Mouse (Mus musculus): ENCODE measurements around the gene P4hb. TPM values are rescaled to one million over a fixed set of nuclear protein-coding genes. Genes with fewer than 3 reads are reported as not detected.

Gene P4hb
- polyA plus RNA-seq, 2 experiments, result 214 to 497 TPM

DNA sequence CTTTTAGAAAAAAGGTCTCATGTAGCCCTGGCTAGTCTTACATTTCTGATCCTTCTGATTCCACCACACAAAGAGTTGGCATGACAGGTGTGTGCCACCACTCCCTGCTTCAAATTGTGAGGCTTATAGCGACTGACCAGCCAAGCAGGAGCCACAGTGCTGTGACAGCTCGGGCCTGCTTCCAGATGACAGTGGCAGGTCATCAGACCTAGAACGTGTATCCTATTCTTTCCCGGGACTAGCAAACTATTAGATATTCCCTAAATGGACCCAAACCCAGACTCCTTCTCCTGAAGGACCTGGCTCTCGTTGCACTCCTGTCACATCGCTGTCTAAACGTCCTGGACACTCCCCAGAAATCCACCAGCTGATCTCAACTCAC, 24.3 kb downstream of the P4hb start:
- peak overlapping the region; percentile 60 to 82 for H3K4me3 ChIP-seq (ENCODE audit: insufficient read depth in 1 of 2, low read depth in 2 of 2, low read length in 2 of 2)
- peak overlapping the region; percentile 94 for H3K9ac ChIP-seq (replicated peaks)
- 15% methylated on average over 7 of the region's 7 CpGs for WGBS (ENCODE audit: insufficient replicate concordance)

DNA sequence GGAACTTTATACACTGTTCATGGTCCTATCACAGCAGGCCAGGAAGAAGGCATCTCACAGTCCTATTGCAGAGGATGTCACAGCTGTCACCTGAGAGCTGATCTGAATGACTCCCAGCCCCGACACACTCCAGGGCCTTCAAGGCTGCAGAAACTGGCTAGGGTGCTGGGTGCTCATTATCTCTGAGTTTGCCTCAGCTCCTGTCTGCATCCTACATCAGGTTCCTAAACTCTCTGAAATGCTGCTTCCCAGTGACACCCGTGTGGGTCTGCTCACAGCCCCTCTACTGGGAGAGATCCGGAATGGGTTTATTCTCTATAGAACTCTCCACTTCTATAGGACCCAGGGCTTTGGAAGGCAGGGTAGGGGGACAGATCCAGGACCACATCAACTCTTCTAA, 24.8 kb downstream of the P4hb start:
- Histone ChIP-seq H3K4me1 (replicated peaks; ENCODE audit: control insufficient read depth in 2 of 2, insufficient read depth in 2 of 2, low read length in 1 of 2) (peaks cover 14 to 25% of the 10 kb centered on the region in 2 experiments), H3K4me3 (ENCODE audit: insufficient read depth in 1 of 2, low read depth in 2 of 2, low read length in 2 of 2) (no peak overlapping the region; a peak in 1 of 4 replicates), H3K9ac (replicated peaks) (peak overlapping the region; percentile 9; the same call in 1 of the 2 replicates), H3K36me3 (replicated peaks; ENCODE audit: control insufficient read depth, insufficient read depth, low read depth) (no peaks in the 10 kb centered on the region), H3K27ac (peak overlapping the region; percentile 39), H3K27me3 (ENCODE audit: control insufficient read depth, insufficient read depth, low read length) (no peaks in the 10 kb centered on the region), H3K4me2 (ENCODE audit: low read depth) (peak overlapping the region; percentile 73), H3K9me3 (ENCODE audit: control insufficient read depth, low read length) (no peaks in the 10 kb centered on the region)
- 72% methylated on average over 3 of the region's 3 CpGs for WGBS (ENCODE audit: insufficient replicate concordance)
- no peak for ATAC-seq (ENCODE audit: insufficient read depth)
- no peak for TF ChIP-seq EP300 (IDR thresholded peaks at IDR 0.05; ENCODE audit: low read depth)
- TF ChIP-seq CTCF (IDR thresholded peaks at IDR 0.05; ENCODE audit: low read depth), result no peak
- no peak for DNase-seq (ENCODE audit: low read depth in 3 of 3, low spot score in 3 of 3)

More for the DNA sequence above, 24.3 kb downstream of the P4hb start:
- H3K4me2 ChIP-seq (ENCODE audit: low read depth), result peak overlapping the region; percentile 73
- ATAC-seq (ENCODE audit: insufficient read depth) (no peak), DNase-seq (ENCODE audit: low read depth in 3 of 3, low spot score in 3 of 3) (no peak)
- H3K27ac ChIP-seq, result peak overlapping the region; percentile 87
- H3K36me3 ChIP-seq (replicated peaks; ENCODE audit: control insufficient read depth, insufficient read depth, low read depth), result no peaks in the 10 kb centered on the region
- H3K4me1 ChIP-seq (replicated peaks; ENCODE audit: control insufficient read depth in 2 of 2, insufficient read depth in 2 of 2, low read length in 1 of 2), result peaks cover 14 to 25% of the 10 kb centered on the region in 2 experiments
- H3K9me3 ChIP-seq (ENCODE audit: control insufficient read depth, low read length), result no peaks in the 10 kb centered on the region
- no peaks in the 10 kb centered on the region for H3K27me3 ChIP-seq (ENCODE audit: control insufficient read depth, insufficient read depth, low read length)
- no peak for TF ChIP-seq CTCF (IDR thresholded peaks at IDR 0.05; ENCODE audit: low read depth)

DNA sequence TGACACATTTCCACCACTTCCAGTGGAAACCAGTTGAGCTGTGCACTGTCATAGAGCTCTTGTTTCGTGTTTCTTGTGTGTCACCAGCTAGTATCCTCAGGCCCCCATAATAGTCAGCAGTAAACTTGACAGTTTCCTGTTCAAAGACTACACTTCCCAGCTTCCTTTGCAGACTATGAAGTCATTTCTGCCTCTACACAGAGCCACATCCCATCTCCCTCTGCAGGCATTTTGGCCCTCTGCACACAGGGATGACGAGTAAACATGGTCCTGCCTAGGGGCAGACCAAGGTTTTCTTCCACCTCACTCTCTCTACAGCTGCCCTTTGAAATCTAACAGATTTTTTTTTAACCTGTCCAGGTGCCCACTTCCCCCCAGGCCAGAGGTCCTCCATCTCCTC, 25.6 kb downstream of the P4hb start:
- H3K27ac ChIP-seq, result no peak overlapping the region
- no peak for DNase-seq (ENCODE audit: low read depth in 3 of 3, low spot score in 3 of 3)

DNA sequence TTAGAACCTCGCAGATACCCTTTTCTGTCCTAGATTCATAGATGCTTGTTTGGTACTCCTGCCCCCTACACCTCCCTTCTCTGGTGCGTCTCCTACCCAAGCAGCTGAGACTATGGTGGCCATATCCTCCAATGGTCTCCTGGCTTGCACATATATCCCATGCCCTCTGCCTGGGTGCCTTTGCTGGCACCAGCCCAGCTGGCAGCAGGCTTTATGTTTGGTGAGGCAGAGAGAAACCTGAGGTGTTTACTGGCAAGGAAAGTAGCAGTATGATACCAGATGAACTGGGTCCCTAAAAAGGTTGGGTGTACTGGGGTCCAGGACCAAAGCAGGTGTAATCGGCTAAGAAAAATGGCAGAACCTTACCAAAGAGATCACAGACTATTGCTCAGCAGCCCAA, 27.1 kb downstream of the P4hb start:
- no peaks in the 10 kb centered on the region for H3K9me3 ChIP-seq (ENCODE audit: control insufficient read depth, low read length)
- no peak overlapping the region for H3K4me2 ChIP-seq (ENCODE audit: low read depth)
- WGBS (ENCODE audit: insufficient replicate concordance), result 77% methylated on average over 3 of the region's 3 CpGs
- no peak for DNase-seq (ENCODE audit: low read depth in 3 of 3, low spot score in 3 of 3)
- no peak for ATAC-seq (ENCODE audit: insufficient read depth)
- no peak overlapping the region for H3K9ac ChIP-seq (replicated peaks)
- no peak for TF ChIP-seq EP300 (IDR thresholded peaks at IDR 0.05; ENCODE audit: low read depth)
- no peak for TF ChIP-seq CTCF (IDR thresholded peaks at IDR 0.05; ENCODE audit: low read depth)
- no peaks in the 10 kb centered on the region for H3K27me3 ChIP-seq (ENCODE audit: control insufficient read depth, insufficient read depth, low read length)
- no peaks in the 10 kb centered on the region for H3K36me3 ChIP-seq (replicated peaks; ENCODE audit: control insufficient read depth, insufficient read depth, low read depth)
- no peak overlapping the region for H3K27ac ChIP-seq
- H3K4me1 ChIP-seq (replicated peaks; ENCODE audit: control insufficient read depth in 2 of 2, insufficient read depth in 2 of 2, low read length in 1 of 2), result peaks cover 14 to 25% of the 10 kb centered on the region in 2 experiments
- H3K4me3 ChIP-seq (ENCODE audit: insufficient read depth in 1 of 2, low read depth in 2 of 2, low read length in 2 of 2), result no peak overlapping the region

More for the DNA sequence above, 25.6 kb downstream of the P4hb start:
- H3K4me3 ChIP-seq (ENCODE audit: insufficient read depth in 1 of 2, low read depth in 2 of 2, low read length in 2 of 2), result no peak overlapping the region
- peak; percentile 36; the same call in 1 of the 2 replicates for TF ChIP-seq CTCF (IDR thresholded peaks at IDR 0.05; ENCODE audit: low read depth)
- TF ChIP-seq EP300 (IDR thresholded peaks at IDR 0.05; ENCODE audit: low read depth), result no peak
- no peaks in the 10 kb centered on the region for H3K27me3 ChIP-seq (ENCODE audit: control insufficient read depth, insufficient read depth, low read length)
- no peak overlapping the region for H3K9ac ChIP-seq (replicated peaks)
- peaks cover 14 to 25% of the 10 kb centered on the region in 2 experiments for H3K4me1 ChIP-seq (replicated peaks; ENCODE audit: control insufficient read depth in 2 of 2, insufficient read depth in 2 of 2, low read length in 1 of 2)
- no peaks in the 10 kb centered on the region for H3K36me3 ChIP-seq (replicated peaks; ENCODE audit: control insufficient read depth, insufficient read depth, low read depth)
- no peak overlapping the region for H3K4me2 ChIP-seq (ENCODE audit: low read depth)
- no peak for ATAC-seq (ENCODE audit: insufficient read depth)
- H3K9me3 ChIP-seq (ENCODE audit: control insufficient read depth, low read length), result no peaks in the 10 kb centered on the region
- 39% methylated on average over 2 of the region's 2 CpGs for WGBS (ENCODE audit: insufficient replicate concordance)

DNA sequence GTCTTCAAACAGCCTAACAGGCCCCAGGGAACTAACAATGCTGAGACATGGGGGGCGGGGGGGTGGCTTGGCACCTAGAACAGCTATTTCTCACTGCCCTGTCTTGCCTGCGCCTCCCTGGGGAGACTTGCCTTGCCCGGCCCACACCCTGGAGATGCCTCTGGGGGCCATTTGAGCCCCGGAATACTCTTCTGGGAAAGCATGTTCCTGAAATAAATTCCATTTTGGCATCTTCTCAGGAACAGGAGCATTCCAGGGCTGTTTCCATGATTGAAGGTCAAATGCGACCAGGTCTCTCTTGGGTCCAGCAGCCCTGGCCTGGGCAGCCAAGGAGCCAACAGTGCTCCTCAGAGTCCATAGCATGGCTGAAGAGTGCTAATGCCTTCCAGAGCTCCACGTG, 30.7 kb downstream of the P4hb start:
- Histone ChIP-seq H3K4me3 (ENCODE audit: insufficient read depth in 1 of 2, low read depth in 2 of 2, low read length in 2 of 2) (no peak overlapping the region), H3K9ac (replicated peaks) (no peak overlapping the region), H3K36me3 (replicated peaks; ENCODE audit: control insufficient read depth, insufficient read depth, low read depth) (no peaks in the 10 kb centered on the region), H3K4me1 (replicated peaks; ENCODE audit: control insufficient read depth in 2 of 2, insufficient read depth in 2 of 2, low read length in 1 of 2) (peaks cover 0 to 9% of the 10 kb centered on the region in 2 experiments; a peak in 2 of 4 replicates), H3K27me3 (ENCODE audit: control insufficient read depth, insufficient read depth, low read length) (no peaks in the 10 kb centered on the region), H3K9me3 (ENCODE audit: control insufficient read depth, low read length) (no peaks in the 10 kb centered on the region), H3K4me2 (ENCODE audit: low read depth) (no peak overlapping the region), H3K27ac (no peak overlapping the region)
- no peak for DNase-seq (ENCODE audit: low read depth in 3 of 3, low spot score in 3 of 3)
- no peak for ATAC-seq (ENCODE audit: insufficient read depth)
- TF ChIP-seq EP300 (IDR thresholded peaks at IDR 0.05; ENCODE audit: low read depth), result no peak
- TF ChIP-seq CTCF (IDR thresholded peaks at IDR 0.05; ENCODE audit: low read depth), result no peak
- WGBS (ENCODE audit: insufficient replicate concordance), result 72% methylated on average over 6 of the region's 6 CpGs

Data from liver, embryonic 14.5 days (tissue).